Mouse (Mus musculus): ENCODE results near the gene Ccdc71. TPM values are rescaled to one million over a fixed set of nuclear protein-coding genes. Genes with fewer than 3 reads are reported as not detected.

Gene Ccdc71
- polyA plus RNA-seq, 1 experiment: 22.3 TPM

DNA sequence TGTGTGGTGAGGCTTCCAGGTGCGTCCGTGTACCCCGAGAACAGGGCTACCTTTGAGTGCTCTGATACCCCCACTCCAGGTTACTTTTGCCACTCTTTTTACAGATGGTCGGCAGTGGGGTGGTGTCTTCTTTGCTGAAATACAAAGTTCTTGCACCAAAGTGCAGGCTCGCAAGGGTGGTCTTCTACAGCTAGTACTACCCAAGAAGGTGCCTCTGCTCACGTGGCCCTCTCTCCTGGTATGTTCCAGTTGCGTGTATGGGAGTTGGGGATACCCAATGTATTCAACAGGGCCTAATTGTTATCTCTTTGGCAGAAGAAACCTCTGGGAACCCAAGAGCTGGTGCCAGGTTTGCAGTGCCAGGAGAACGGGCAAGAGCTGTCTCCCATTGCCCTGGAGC lies 32.9 kb downstream of the Ccdc71 start:
- H3K4me3 ChIP-seq (ENCODE audit: insufficient read depth, low read length): no peak overlapping the region
- no peak overlapping the region for H3K27ac ChIP-seq (ENCODE audit: insufficient read depth, low read length)
- H3K4me1 ChIP-seq (ENCODE audit: control insufficient read depth, insufficient read depth, low read length): peaks cover 4% of the 10 kb centered on the region; the same call in 1 of the 2 replicates
- TF ChIP-seq CTCF (IDR thresholded peaks at IDR 0.05; ENCODE audit: extremely low read depth, insufficient read depth, low read length) (no peak), POLR2A (IDR thresholded peaks at IDR 0.05; ENCODE audit: extremely low read depth, insufficient read depth, low read length) (no peak)

DNA sequence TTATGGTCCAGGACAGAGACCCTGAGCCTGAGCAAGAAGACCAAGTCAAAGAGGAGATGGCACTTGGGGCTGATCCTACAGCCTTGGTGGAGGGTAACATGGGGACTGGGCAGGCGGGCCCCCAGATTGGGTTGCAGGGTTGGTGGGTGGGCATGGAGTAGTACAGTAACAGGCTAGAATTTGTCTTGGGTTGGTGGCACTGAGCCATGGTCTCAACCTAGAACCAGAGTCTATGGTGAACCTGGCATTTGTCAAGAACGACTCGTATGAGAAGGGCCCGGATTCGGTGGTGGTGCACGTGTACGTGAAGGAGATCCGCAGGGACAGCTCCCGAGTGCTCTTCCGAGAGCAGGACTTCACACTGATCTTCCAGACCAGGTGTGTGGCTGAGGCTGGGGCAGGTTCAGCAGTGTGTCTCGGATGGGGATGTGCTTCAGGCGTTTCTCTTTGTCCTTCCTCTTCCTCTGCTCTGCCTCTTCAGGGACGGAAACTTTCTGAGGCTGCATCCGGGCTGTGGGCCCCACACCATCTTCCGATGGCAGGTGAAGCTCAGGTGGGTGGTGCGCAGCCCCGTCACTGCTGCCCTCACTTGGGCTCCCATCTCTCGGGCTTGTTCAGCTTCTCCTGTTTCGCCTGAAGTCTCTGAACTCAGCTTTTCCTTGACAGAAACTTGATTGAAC lies 34.0 kb downstream of the Ccdc71 start:
- H3K4me1 ChIP-seq (ENCODE audit: control insufficient read depth, insufficient read depth, low read length): peaks cover 4% of the 10 kb centered on the region; the same call in 1 of the 2 replicates
- H3K27ac ChIP-seq (ENCODE audit: insufficient read depth, low read length): no peak overlapping the region
- no peak for TF ChIP-seq CTCF (IDR thresholded peaks at IDR 0.05; ENCODE audit: extremely low read depth, insufficient read depth, low read length)
- TF ChIP-seq POLR2A (IDR thresholded peaks at IDR 0.05; ENCODE audit: extremely low read depth, insufficient read depth, low read length): no peak
- no peak overlapping the region for H3K4me3 ChIP-seq (ENCODE audit: insufficient read depth, low read length)

DNA sequence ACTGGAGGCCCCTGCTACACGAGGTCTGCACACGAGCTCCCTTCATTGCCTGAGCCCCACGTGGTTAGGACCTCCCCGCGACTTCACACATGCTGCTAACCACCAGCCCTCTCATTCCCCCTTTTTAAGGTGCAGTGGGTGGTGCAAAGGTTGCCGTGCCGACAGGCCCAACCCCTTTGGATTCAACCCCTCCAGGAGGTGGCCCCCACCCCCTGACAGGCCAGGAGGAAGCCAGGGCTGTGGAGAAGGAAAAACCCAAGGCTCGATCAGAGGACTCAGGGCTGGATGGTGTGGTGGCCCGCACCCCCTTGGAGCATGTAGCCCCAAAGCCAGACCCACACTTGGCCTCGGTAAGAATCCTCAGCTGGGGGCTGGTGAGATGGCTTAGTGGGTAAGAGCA lies 34.6 kb downstream of the Ccdc71 start:
- H3K4me1 ChIP-seq (ENCODE audit: control insufficient read depth, insufficient read depth, low read length): peaks cover 4% of the 10 kb centered on the region; the same call in 1 of the 2 replicates
- TF ChIP-seq CTCF (IDR thresholded peaks at IDR 0.05; ENCODE audit: extremely low read depth, insufficient read depth, low read length) (no peak), POLR2A (IDR thresholded peaks at IDR 0.05; ENCODE audit: extremely low read depth, insufficient read depth, low read length) (no peak)
- H3K4me3 ChIP-seq (ENCODE audit: insufficient read depth, low read length): no peak overlapping the region
- H3K27ac ChIP-seq (ENCODE audit: insufficient read depth, low read length): no peak overlapping the region

DNA sequence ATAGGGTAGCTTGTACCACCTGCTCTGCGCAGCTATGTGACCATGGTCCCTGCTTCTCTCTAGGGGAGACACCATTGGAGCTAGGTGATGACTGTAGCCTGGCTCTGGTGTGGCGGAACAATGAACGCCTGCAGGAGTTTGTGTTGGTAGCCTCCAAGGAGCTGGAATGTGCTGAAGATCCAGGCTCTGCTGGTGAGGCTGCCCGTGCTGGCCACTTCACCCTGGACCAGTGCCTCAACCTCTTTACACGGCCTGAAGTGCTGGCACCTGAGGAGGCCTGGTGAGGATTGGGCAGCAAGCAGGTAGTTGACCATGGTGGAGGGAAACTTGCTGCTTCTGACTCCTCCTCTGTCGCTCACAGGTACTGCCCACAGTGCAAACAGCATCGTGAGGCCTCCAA lies 38.9 kb downstream of the Ccdc71 start:
- Histone ChIP-seq H3K27ac (ENCODE audit: insufficient read depth, low read length) (no peak overlapping the region), H3K4me1 (ENCODE audit: control insufficient read depth, insufficient read depth, low read length) (no peaks in the 10 kb centered on the region), H3K4me3 (ENCODE audit: insufficient read depth, low read length) (no peak overlapping the region)
- TF ChIP-seq CTCF (IDR thresholded peaks at IDR 0.05; ENCODE audit: extremely low read depth, insufficient read depth, low read length): no peak
- TF ChIP-seq POLR2A (IDR thresholded peaks at IDR 0.05; ENCODE audit: extremely low read depth, insufficient read depth, low read length): no peak

DNA sequence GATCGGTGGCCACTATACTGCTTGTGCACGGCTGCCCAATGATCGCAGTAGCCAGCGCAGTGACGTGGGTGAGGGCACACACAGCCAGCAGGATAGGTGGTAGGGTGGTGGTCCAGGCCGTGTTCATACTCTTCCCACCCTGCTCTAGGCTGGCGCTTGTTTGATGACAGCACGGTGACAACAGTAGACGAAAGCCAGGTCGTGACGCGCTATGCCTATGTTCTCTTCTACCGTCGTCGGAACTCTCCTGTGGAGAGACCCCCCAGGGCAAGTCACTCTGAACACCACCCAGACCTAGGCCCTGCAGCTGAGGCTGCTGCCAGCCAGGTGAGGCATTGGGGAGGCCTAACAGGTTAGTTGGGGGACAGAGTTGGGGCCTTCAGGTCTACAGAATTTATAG lies 39.6 kb downstream of the Ccdc71 start:
- TF ChIP-seq CTCF (IDR thresholded peaks at IDR 0.05; ENCODE audit: extremely low read depth, insufficient read depth, low read length) (no peak), POLR2A (IDR thresholded peaks at IDR 0.05; ENCODE audit: extremely low read depth, insufficient read depth, low read length) (no peak)

DNA sequence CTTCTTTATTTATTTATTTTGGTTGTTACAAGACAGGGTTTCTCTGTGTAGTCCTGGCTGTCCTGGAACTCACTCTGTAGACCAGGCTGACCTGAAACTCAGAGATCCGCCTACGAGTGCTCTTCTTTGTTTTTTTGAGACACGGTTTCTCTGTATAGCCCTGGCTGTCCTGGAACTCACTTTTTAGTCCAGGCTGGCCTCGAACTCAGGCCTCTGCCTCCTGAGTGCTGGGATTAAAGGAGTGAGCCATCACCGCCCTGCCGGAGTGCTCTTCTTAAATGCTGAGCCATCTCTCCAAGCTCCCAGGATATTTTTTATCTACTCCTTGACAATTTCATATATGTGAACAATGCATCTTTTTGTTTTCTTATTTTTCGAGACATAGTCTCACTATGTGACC lies 46.6 kb downstream of the Ccdc71 start:
- no peak overlapping the region for H3K27ac ChIP-seq (ENCODE audit: insufficient read depth, low read length)
- no peak overlapping the region; the same call in 1 of the 2 replicates for H3K4me3 ChIP-seq (ENCODE audit: insufficient read depth, low read length)
- peaks cover 3% of the 10 kb centered on the region; the same call in 1 of the 2 replicates for H3K4me1 ChIP-seq (ENCODE audit: control insufficient read depth, insufficient read depth, low read length)
- TF ChIP-seq POLR2A (IDR thresholded peaks at IDR 0.05; ENCODE audit: extremely low read depth, insufficient read depth, low read length) (no peak), CTCF (IDR thresholded peaks at IDR 0.05; ENCODE audit: extremely low read depth, insufficient read depth, low read length) (no peak)

More for the DNA sequence above, 39.6 kb downstream of the Ccdc71 start:
- Histone ChIP-seq H3K27ac (ENCODE audit: insufficient read depth, low read length) (no peak overlapping the region), H3K4me1 (ENCODE audit: control insufficient read depth, insufficient read depth, low read length) (no peaks in the 10 kb centered on the region), H3K4me3 (ENCODE audit: insufficient read depth, low read length) (no peak overlapping the region)

DNA sequence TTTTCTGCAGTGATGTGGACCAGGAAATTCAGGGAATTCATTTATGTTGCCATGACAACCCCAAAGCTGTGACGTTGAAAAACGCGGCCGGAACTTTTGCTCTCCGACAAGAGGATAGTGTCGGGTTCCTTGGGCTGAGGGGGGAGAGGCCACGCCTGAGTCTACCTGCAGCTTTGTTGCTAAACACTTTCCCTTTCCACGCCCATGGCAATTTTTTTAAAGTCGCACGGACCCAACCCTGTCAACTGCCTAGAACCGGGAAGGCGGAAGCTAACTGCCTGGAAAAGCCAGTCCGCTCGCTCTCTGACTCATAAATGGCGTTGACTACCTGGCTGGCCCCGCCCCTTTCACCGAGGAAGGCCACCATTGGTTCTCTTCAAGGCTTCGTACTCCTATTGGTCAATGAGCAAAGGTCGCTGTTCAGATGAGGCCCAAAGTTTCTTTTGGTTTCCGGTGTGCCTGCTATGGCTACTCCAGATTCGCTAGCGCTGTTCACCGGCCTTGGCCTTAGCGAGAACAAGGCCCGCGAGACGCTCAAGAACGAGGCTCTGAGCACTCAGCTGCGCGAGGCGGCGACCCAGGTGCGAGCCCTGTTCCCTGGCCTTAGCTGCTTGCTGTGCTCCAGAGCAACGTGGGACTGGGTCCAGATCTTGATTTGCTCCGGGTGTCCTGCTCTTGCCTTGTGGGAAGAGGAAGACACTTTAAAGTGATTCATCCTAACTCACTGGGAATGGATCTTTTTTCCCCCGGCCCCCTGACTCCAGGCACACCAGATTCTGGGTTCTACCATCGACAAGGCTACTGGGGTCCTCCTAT lies 47.5 kb downstream of the Ccdc71 start, which contains the start of gene Qars:
Gene Qars (plus strand): TSS at position 88 of the 816 bp plus-strand sequence.
- TF ChIP-seq POLR2A (IDR thresholded peaks at IDR 0.05; ENCODE audit: extremely low read depth, insufficient read depth, low read length): peak; percentile 84
- no peak for TF ChIP-seq CTCF (IDR thresholded peaks at IDR 0.05; ENCODE audit: extremely low read depth, insufficient read depth, low read length)

DNA sequence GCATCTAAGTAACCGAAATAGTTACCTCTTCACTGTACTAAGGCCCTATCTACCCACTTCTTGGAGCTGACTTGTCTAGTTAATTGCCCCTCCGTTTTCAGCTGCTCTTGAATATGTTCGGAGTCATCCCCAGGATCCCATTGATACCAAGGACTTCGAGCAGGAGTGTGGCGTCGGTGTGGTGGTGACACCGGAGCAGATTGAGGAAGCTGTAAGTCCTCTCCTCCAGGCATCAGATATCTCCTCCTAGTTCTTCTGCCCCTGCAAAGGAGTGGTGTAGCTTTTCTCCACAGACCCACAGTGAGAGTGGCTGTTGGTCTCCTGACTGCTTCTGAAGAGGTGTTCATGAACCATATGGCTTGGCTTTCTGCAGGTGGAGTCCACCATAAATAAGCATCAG lies 48.4 kb downstream of the Ccdc71 start:
- H3K4me1 ChIP-seq (ENCODE audit: control insufficient read depth, insufficient read depth, low read length): peaks cover 3% of the 10 kb centered on the region; the same call in 1 of the 2 replicates
- no peak overlapping the region for H3K27ac ChIP-seq (ENCODE audit: insufficient read depth, low read length)
- peak overlapping the region; percentile 64; the same call in 1 of the 2 replicates for H3K4me3 ChIP-seq (ENCODE audit: insufficient read depth, low read length)
- TF ChIP-seq POLR2A (IDR thresholded peaks at IDR 0.05; ENCODE audit: extremely low read depth, insufficient read depth, low read length): no peak
- no peak for TF ChIP-seq CTCF (IDR thresholded peaks at IDR 0.05; ENCODE audit: extremely low read depth, insufficient read depth, low read length)

More for the DNA sequence above, 47.5 kb downstream of the Ccdc71 start, which contains the start of gene Qars:
- Histone ChIP-seq H3K27ac (ENCODE audit: insufficient read depth, low read length) (no peak within 1 kb of the TSS; the same call in 1 of the 2 replicates), H3K4me1 (ENCODE audit: control insufficient read depth, insufficient read depth, low read length) (peaks cover 3% of the 10 kb centered on the region; the same call in 1 of the 2 replicates), H3K4me3 (ENCODE audit: insufficient read depth, low read length) (peak within 1 kb of the TSS; percentile 64)

Other genes with a start within 250 kb of the Ccdc71 start
- gene Dag1, start 196.6 kb upstream of the Ccdc71 start, polyA plus RNA-seq (2012; rRNA removed): 31.2 and 33.5 TPM in 2 replicates
- gene Nicn1, start 170.1 kb upstream of the Ccdc71 start, polyA plus RNA-seq (2012; rRNA removed): 101 and 102 TPM in 2 replicates
- 54.1 and 55.0 TPM in 2 replicates for gene Amt, start 163.7 kb upstream of the Ccdc71 start, polyA plus RNA-seq (2012; rRNA removed)
- gene Rhoa, start 154.4 kb upstream of the Ccdc71 start, polyA plus RNA-seq (2012; rRNA removed): 167 and 176 TPM in 2 replicates
- 53.0 and 55.6 TPM in 2 replicates for gene Tcta, start 154.4 kb upstream of the Ccdc71 start, polyA plus RNA-seq (2012; rRNA removed)
- 258 and 294 TPM in 2 replicates for gene Gpx1, start 121.6 kb upstream of the Ccdc71 start, polyA plus RNA-seq (2012; rRNA removed)
- 114 and 116 TPM in 2 replicates for gene Usp4, start 112.7 kb upstream of the Ccdc71 start, polyA plus RNA-seq (2012; rRNA removed)
- gene 1700102P08Rik, start 67.7 kb upstream of the Ccdc71 start, polyA plus RNA-seq (2012; rRNA removed): 1.1 TPM in 2 replicates
- gene Ccdc36, start 32.0 kb upstream of the Ccdc71 start, polyA plus RNA-seq (2012; rRNA removed): 0.33 and 0.66 TPM in 2 replicates
- not detected in 2 replicates for gene BC048562, start 24.0 kb upstream of the Ccdc71 start, polyA plus RNA-seq (2012; rRNA removed)
- 44.9 and 46.1 TPM in 2 replicates for gene Klhdc8b, start 1.1 kb downstream of the Ccdc71 start, polyA plus RNA-seq (2012; rRNA removed)
- gene Lamb2, start 19.2 kb downstream of the Ccdc71 start, polyA plus RNA-seq (2012; rRNA removed): 31.6 and 34.2 TPM in 2 replicates
- 169 and 173 TPM in 2 replicates for gene Usp19, start 30.1 kb downstream of the Ccdc71 start, polyA plus RNA-seq (2012; rRNA removed)
- gene Qars, start 47.2 kb downstream of the Ccdc71 start, polyA plus RNA-seq (2012; rRNA removed): 110 TPM in 2 replicates
- gene Qrich1, start 56.3 kb downstream of the Ccdc71 start, polyA plus RNA-seq (2012; rRNA removed): 110 and 111 TPM in 2 replicates
- 62.2 and 63.6 TPM in 2 replicates for gene Impdh2, start 99.8 kb downstream of the Ccdc71 start, polyA plus RNA-seq (2012; rRNA removed)
- 69.6 and 71.9 TPM in 2 replicates for gene Ndufaf3, start 106.9 kb downstream of the Ccdc71 start, polyA plus RNA-seq (2012; rRNA removed)
- gene Dalrd3, start 109.4 kb downstream of the Ccdc71 start, polyA plus RNA-seq (2012; rRNA removed): 224 and 245 TPM in 2 replicates
- gene Wdr6, start 118.2 kb downstream of the Ccdc71 start, polyA plus RNA-seq (2012; rRNA removed): 70.9 and 74.9 TPM in 2 replicates
- 105 and 112 TPM in 2 replicates for gene P4htm, start 137.1 kb downstream of the Ccdc71 start, polyA plus RNA-seq (2012; rRNA removed)
- gene Arih2, start 188.9 kb downstream of the Ccdc71 start, polyA plus RNA-seq (2012; rRNA removed): 43.7 and 44.4 TPM in 2 replicates
- gene Slc25a20, start 201.6 kb downstream of the Ccdc71 start, polyA plus RNA-seq (2012; rRNA removed): 12.6 and 13.8 TPM in 2 replicates
- gene Prkar2a, start 228.8 kb downstream of the Ccdc71 start, polyA plus RNA-seq (2012; rRNA removed): 20.6 and 21.2 TPM in 2 replicates

Measured in cortical plate, adult 2 months (tissue).